Mouse (Mus musculus) myocyte (in vitro differentiated cells): ENCODE data around the gene Sema4b. TPM values are rescaled to one million over a fixed set of nuclear protein-coding genes. Genes with fewer than 3 reads are reported as not detected.

Experiments used
- H3K27me3 ChIP-seq: one replicate; pipeline ENCODE4 v1.6.1; 2011; ENCODE audit not compliant: control insufficient read depth, insufficient read depth, insufficient read length
- H3K36me3 ChIP-seq: one replicate; pipeline ENCODE4 v1.6.1; 2011; ENCODE audit not compliant: control insufficient read depth, insufficient read depth
- H3K4me2 ChIP-seq: one replicate; pipeline ENCODE4 v1.6.1; 2011; ENCODE audit warnings: low read depth, control low read depth
- H3K4me3 ChIP-seq: one replicate; pipeline ENCODE4 v1.5.1; 2011; ENCODE audit warnings: mild to moderate bottlenecking, control low read depth, moderate library complexity
- H3K79me2 ChIP-seq: one replicate; pipeline ENCODE4 v1.6.1; 2011; ENCODE audit not compliant: control insufficient read depth, insufficient read depth
- H3ac ChIP-seq: one replicate; pipeline ENCODE4 v1.6.1; 2011; ENCODE audit not compliant: control insufficient read depth, insufficient read length
- CEBPB ChIP-seq: IDR thresholded peaks from 2 replicates; pipeline ENCODE4 v1.6.1; 2011; ENCODE audit warnings: mild to moderate bottlenecking, moderate library complexity; ENCODE audit not compliant: poor library complexity, insufficient read depth, severe bottlenecking
- E2F4 ChIP-seq: IDR thresholded peaks from one replicate; pipeline ENCODE4 v1.6.1; 2011; ENCODE audit warnings: mild to moderate bottlenecking, control low read depth, moderate library complexity; ENCODE audit not compliant: insufficient read depth
- MAX ChIP-seq: IDR thresholded peaks from one replicate; pipeline ENCODE4 v1.6.1; 2011; ENCODE audit warnings: low read depth, mild to moderate bottlenecking, control low read depth
- MYOD1 ChIP-seq, 3 experiments: IDR thresholded peaks; one replicate each; pipeline ENCODE4 v1.6.1; 2011; ENCODE audit warnings: control low read depth in 2 of 3, low read depth in 2 of 3, mild to moderate bottlenecking in 2 of 3, moderate library complexity in 1 of 3; ENCODE audit not compliant: insufficient read length in 2 of 3, control insufficient read depth in 1 of 3
- MYOG ChIP-seq, 3 experiments: IDR thresholded peaks; one replicate each; pipeline ENCODE4 v1.6.1; 2011; ENCODE audit warnings: control low read depth in 2 of 3, low read depth in 2 of 3, mild to moderate bottlenecking in 2 of 3; ENCODE audit not compliant: insufficient read length in 2 of 3, control insufficient read depth in 1 of 3, insufficient read depth in 1 of 3
- POLR2A ChIP-seq: IDR thresholded peaks from one replicate; pipeline ENCODE4 v1.6.1; 2011; ENCODE audit warnings: low read depth, mild to moderate bottlenecking, control low read depth, moderate library complexity; ENCODE audit not compliant: insufficient read length
- POLR2AphosphoS2 ChIP-seq: IDR thresholded peaks from one replicate; pipeline ENCODE4 v1.6.1; 2011; ENCODE audit warnings: low read depth, control low read depth; ENCODE audit not compliant: insufficient read length
- REST ChIP-seq: IDR thresholded peaks from one replicate; pipeline ENCODE4 v1.6.1; 2011; ENCODE audit warnings: mild to moderate bottlenecking, control low read depth, moderate library complexity; ENCODE audit not compliant: insufficient read depth, insufficient read length
- SRF ChIP-seq: IDR thresholded peaks from one replicate; pipeline ENCODE4 v1.6.1; 2011; ENCODE audit warnings: low read depth; ENCODE audit not compliant: control insufficient read depth, insufficient read length
- TCF12 ChIP-seq: IDR thresholded peaks from one replicate; pipeline ENCODE4 v1.6.1; 2011; ENCODE audit warnings: mild to moderate bottlenecking, control low read depth; ENCODE audit not compliant: poor library complexity, insufficient read depth, severe bottlenecking
- TCF3 ChIP-seq: IDR thresholded peaks from one replicate; pipeline ENCODE4 v1.6.1; 2011; ENCODE audit warnings: low read depth, control low read depth; ENCODE audit not compliant: insufficient read length
- USF1 ChIP-seq: IDR thresholded peaks from one replicate; pipeline ENCODE4 v1.6.1; 2011; ENCODE audit warnings: low read depth, mild to moderate bottlenecking, control low read depth, moderate library complexity
- polyA plus RNA-seq: library from polyadenylated mRNA; unstranded; fragments of >200 nt; fragmentation: generic; extraction: Trizol; gene quantifications from one replicate; pipeline ENCODE4 v1.2.1, GENCODE M21; 2012; ENCODE audit warnings: missing spikeins

Sema4b gene
- polyA plus RNA-seq, 1 experiment = 11.4 TPM

DNA sequence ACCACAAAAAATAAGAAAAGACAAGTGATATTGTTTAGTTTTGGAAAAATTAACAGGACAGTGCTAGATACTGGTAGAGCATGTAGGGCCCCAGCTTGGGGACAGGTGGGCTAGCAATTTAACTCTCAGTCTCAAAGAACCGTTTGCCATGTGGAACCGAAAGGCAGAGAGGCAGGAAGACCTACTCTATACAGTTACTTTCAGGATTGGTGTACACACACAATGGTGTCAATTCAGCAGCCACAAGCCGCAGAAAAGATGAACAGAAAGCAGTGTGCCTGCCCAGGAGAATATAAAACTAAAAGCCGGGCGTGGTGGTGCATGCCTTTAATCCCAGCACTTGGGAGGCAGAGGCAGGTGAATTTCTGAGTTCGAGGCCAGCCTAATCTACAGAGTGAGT is 6.9 kb upstream of the Sema4b start:
- no peak overlapping the region for H3K4me3 ChIP-seq
- no peaks in the 10 kb centered on the region for H3K27me3 ChIP-seq
- TF ChIP-seq CEBPB = no peak
- TF ChIP-seq TCF3 = no peak
- no peak for TF ChIP-seq REST
- TF ChIP-seq USF1 = no peak
- no peak for TF ChIP-seq SRF
- no peak for TF ChIP-seq MYOG (IDR thresholded peaks at IDR 0.05; ENCODE audit: control insufficient read depth in 1 of 3, insufficient read depth in 1 of 3, insufficient read length in 2 of 3, low read depth in 2 of 3)
- no peak for TF ChIP-seq E2F4
- no peak for TF ChIP-seq MYOD1 (IDR thresholded peaks at IDR 0.05; ENCODE audit: control insufficient read depth in 1 of 3, insufficient read length in 2 of 3, low read depth in 2 of 3)
- TF ChIP-seq MAX = no peak
- no peak for TF ChIP-seq POLR2A
- TF ChIP-seq POLR2AphosphoS2 = no peak
- no peak for TF ChIP-seq TCF12
- H3K4me2 ChIP-seq = no peak overlapping the region
- H3ac ChIP-seq = no peak overlapping the region
- H3K79me2 ChIP-seq = no peaks in the 10 kb centered on the region
- H3K36me3 ChIP-seq = no peaks in the 10 kb centered on the region

DNA sequence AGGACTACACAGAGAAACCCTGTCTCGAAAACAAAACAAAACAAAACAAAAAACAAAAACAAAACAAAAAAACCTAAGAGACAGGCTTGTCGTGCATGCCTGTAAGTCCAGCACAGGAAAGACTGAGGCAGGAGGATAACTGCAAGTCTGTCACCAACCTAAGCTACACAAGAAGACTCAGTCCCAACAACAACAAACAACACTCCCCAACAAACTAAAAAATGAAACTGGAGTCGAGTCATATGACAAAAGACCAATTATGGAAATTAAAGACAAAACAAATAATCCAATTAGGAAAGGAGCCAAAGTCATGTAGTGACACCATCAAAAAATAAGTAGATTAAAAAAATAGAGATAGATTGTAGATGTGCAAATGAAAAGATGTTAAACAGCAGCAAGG is 6.4 kb upstream of the Sema4b start:
- Histone ChIP-seq H3K36me3 (no peaks in the 10 kb centered on the region), H3K27me3 (no peaks in the 10 kb centered on the region), H3K4me2 (no peak overlapping the region), H3K4me3 (no peak overlapping the region), H3K79me2 (no peaks in the 10 kb centered on the region), H3ac (no peak overlapping the region)
- no peak for TF ChIP-seq POLR2A
- no peak for TF ChIP-seq USF1

DNA sequence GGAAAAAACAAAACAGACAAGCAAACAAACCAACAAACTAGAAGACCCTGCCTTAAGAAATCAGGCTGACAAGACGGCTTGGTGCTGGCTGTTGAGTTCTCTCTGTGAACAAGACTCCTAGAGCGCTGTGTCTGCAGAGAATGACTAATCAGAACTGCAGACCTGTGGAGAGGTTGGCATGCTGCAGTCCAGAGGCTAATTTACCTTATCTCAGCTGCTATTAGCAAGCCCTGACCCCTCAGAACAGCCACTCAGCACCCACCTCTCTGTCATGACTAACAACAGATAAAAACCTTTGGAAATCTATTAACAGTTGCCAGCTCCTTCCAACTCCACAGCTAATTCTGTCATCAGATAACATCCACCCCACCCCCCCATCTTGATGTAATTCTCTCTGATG is 5.6 kb upstream of the Sema4b start:
- no peak for TF ChIP-seq SRF
- TF ChIP-seq TCF12 = no peak
- no peak for TF ChIP-seq MYOD1 (IDR thresholded peaks at IDR 0.05; ENCODE audit: control insufficient read depth in 1 of 3, insufficient read length in 2 of 3, low read depth in 2 of 3)
- TF ChIP-seq MAX = no peak
- TF ChIP-seq TCF3 = no peak
- TF ChIP-seq MYOG (IDR thresholded peaks at IDR 0.05; ENCODE audit: control insufficient read depth in 1 of 3, insufficient read depth in 1 of 3, insufficient read length in 2 of 3, low read depth in 2 of 3) = no peak
- TF ChIP-seq USF1 = no peak
- no peak for TF ChIP-seq CEBPB
- no peak for TF ChIP-seq E2F4
- no peak for TF ChIP-seq POLR2A
- TF ChIP-seq REST = no peak
- no peak for TF ChIP-seq POLR2AphosphoS2
- H3K36me3 ChIP-seq = no peaks in the 10 kb centered on the region
- no peak overlapping the region for H3ac ChIP-seq
- H3K4me2 ChIP-seq = no peak overlapping the region
- no peaks in the 10 kb centered on the region for H3K27me3 ChIP-seq
- H3K79me2 ChIP-seq = no peaks in the 10 kb centered on the region
- no peak overlapping the region for H3K4me3 ChIP-seq

DNA sequence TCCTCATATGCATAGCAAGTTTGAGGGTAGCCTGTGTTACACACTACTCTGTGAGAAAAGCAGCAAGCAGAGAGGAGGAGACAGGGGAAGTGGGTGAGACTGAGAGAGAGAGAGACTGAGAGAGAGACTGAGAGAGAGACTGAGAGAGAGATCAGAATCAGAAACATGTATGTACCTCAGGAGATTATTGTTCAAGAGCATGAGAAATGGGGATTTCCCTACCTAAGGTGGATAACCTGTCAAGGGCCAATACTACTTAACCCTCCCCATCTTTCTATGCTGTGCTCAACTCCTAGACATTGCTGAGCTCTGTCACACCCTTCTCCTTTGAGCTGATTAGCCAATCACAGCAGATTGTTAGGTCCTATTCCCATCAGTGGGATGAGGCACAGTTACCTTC is 4.5 kb upstream of the Sema4b start:
- TF ChIP-seq POLR2AphosphoS2 = no peak
- no peak for TF ChIP-seq MYOD1 (IDR thresholded peaks at IDR 0.05; ENCODE audit: control insufficient read depth in 1 of 3, insufficient read length in 2 of 3, low read depth in 2 of 3)
- TF ChIP-seq REST = no peak
- no peak for TF ChIP-seq SRF
- no peak for TF ChIP-seq CEBPB
- TF ChIP-seq E2F4 = no peak
- no peak for TF ChIP-seq TCF12
- no peak for TF ChIP-seq MYOG (IDR thresholded peaks at IDR 0.05; ENCODE audit: control insufficient read depth in 1 of 3, insufficient read depth in 1 of 3, insufficient read length in 2 of 3, low read depth in 2 of 3)
- no peak for TF ChIP-seq TCF3
- H3ac ChIP-seq = no peak overlapping the region
- H3K79me2 ChIP-seq = peaks cover 2% of the 10 kb centered on the region
- no peak overlapping the region for H3K4me3 ChIP-seq
- no peaks in the 10 kb centered on the region for H3K36me3 ChIP-seq
- no peaks in the 10 kb centered on the region for H3K27me3 ChIP-seq
- no peak overlapping the region for H3K4me2 ChIP-seq

DNA sequence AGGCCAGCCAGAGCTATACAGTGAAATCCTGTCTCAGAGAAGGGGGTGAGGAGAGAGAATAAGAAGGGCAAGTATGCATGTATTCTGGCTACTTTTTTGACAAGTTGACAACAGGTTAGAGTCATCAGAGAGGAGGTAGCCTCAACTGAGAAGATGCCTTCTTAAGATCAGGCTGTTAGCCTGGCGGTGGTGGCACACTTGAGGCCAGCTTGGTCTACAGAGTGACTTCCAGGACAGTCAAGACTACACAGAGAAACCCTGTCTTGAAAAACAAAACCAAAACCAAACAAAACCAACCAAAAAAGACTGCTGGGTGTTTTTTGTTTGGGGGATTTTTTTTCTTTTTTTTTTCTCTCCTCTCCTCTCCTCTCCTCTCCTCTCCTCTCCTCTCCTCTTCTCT is 3.2 kb upstream of the Sema4b start:
- H3K27me3 ChIP-seq = no peaks in the 10 kb centered on the region
- H3K4me3 ChIP-seq = no peak overlapping the region
- no peaks in the 10 kb centered on the region for H3K36me3 ChIP-seq
- H3K4me2 ChIP-seq = no peak overlapping the region
- no peak overlapping the region for H3ac ChIP-seq
- H3K79me2 ChIP-seq = peaks cover 15% of the 10 kb centered on the region
- TF ChIP-seq E2F4 = no peak
- TF ChIP-seq MAX = no peak
- no peak for TF ChIP-seq MYOD1 (IDR thresholded peaks at IDR 0.05; ENCODE audit: control insufficient read depth in 1 of 3, insufficient read length in 2 of 3, low read depth in 2 of 3)
- no peak for TF ChIP-seq CEBPB
- TF ChIP-seq TCF3 = no peak
- TF ChIP-seq POLR2AphosphoS2 = no peak
- TF ChIP-seq SRF = no peak
- TF ChIP-seq USF1 = no peak
- TF ChIP-seq REST = no peak
- TF ChIP-seq POLR2A = no peak
- no peak for TF ChIP-seq MYOG (IDR thresholded peaks at IDR 0.05; ENCODE audit: control insufficient read depth in 1 of 3, insufficient read depth in 1 of 3, insufficient read length in 2 of 3, low read depth in 2 of 3)
- TF ChIP-seq TCF12 = no peak
